9 mouse cellular contexts compared by ENCODE assay signal in the genomic region with DNA sequence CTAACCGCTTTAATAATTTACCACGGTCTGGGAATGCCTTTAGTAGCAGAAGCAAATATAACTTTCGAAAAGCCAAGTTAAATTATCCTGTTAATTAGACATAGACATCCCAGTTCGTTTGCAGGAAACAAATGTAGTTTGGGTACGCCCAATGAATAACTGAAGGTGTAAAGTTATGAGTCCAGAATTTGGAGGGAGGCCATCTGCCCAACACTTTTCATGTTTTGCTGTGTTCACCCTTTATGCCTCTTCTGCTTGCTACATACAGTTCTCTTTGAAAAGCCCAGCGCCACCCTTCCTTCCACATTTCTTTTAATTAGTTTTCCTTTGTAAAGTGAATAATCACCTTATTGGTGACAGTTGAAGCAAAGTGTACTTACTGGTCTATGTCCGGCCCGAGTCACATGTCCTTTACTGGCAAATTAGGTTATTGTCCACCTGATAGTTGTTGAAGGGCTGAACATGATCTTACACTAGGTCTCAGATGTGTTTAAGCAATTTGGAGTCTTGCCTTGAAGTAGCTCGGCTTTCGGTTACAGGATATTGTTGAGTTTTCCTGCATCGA. TPM values are rescaled to one million over a fixed set of nuclear protein-coding genes. Genes with fewer than 3 reads are reported as not detected.
DNase-seq lines count a peak whose midpoint lies in the region; ATAC-seq and TF ChIP-seq lines count a peak whose summit lies in the region.
"Had no signal": no experiment of that assay in that cellular context is flagged by ENCODE, and none has a peak within 500 bp of the region (broad histone marks: within the 10 kb centered on the region; RNA-seq: fewer than 3 reads in every experiment).

No protein-coding gene starts in this region.

- no peak for TF ChIP-seq RAD21 in MEL (IDR thresholded peaks at IDR 0.05; ENCODE audit: low read depth, low read length)

- TF ChIP-seq POLR2A in MEL (IDR thresholded peaks at IDR 0.05; ENCODE audit: control insufficient read depth in 1 of 2, insufficient read depth in 1 of 2, low read depth in 1 of 2, low read length in 2 of 2, poor library complexity in 1 of 2): no peak

- no peak for TF ChIP-seq EP300 in MEL (IDR thresholded peaks at IDR 0.05; ENCODE audit: low read depth in 1 of 2, low read length in 2 of 2)
- TF ChIP-seq EP300 in heart, postnatal 0 days (IDR thresholded peaks at IDR 0.05; ENCODE audit: low read depth): no peak

- H3K4me3 ChIP-seq in heart, embryonic 15.5 days: peak overlapping the region; percentile 98
- H3K4me3 ChIP-seq in MEL (ENCODE audit: control insufficient read depth in 1 of 2, insufficient read depth in 1 of 2, low read depth in 2 of 2, low read length in 2 of 2): peak overlapping the region; percentile 82 to 96
- peak overlapping the region; percentile 96 for H3K4me3 ChIP-seq in heart, postnatal 0 days (ENCODE audit: low read depth, low read length)
- peak overlapping the region; percentile 83 for H3K4me3 ChIP-seq in midbrain, embryonic 10.5 days

- H3K79me2 ChIP-seq in MEL (ENCODE audit: control insufficient read depth, insufficient read depth, low read length, poor library complexity): peaks cover 28% of the 10 kb centered on the region

- peak overlapping the region; percentile 60 for H3K4me2 ChIP-seq in heart, embryonic 15.5 days
- H3K4me2 ChIP-seq in heart, postnatal 0 days (ENCODE audit: low read depth, low read length): peak overlapping the region; percentile 78

- WGBS in heart, embryonic 15.5 days: 35% methylated on average over 11 of the region's 11 CpGs
- WGBS in heart, postnatal 0 days: 29% methylated on average over 11 of the region's 11 CpGs
- WGBS in midbrain, embryonic 10.5 days: 60% methylated on average over 11 of the region's 11 CpGs

- H3K9ac ChIP-seq in heart, embryonic 15.5 days: peak overlapping the region; percentile 99
- peak overlapping the region; percentile 79 for H3K9ac ChIP-seq in MEL (ENCODE audit: control insufficient read depth, low read depth, low read length, poor library complexity, severe bottlenecking)
- H3K9ac ChIP-seq in heart, postnatal 0 days (replicated peaks; ENCODE audit: low read depth, low read length): peak overlapping the region; percentile 96

- intact Hi-C loops in heart, postnatal 14 days (cut with DNase I): no loop called here
- intact Hi-C loops in left cerebral cortex, postnatal 10 days (cut with DNase I): no loop called here

- ATAC-seq in heart, embryonic 15.5 days (replicated peaks; ENCODE audit: insufficient number of reproducible peaks, insufficient read depth, low FRiP score, low read depth): no peak
- ATAC-seq in heart, postnatal 0 days (ENCODE audit: insufficient read depth, low read depth): no peak

- peak overlapping the region; percentile 95 for H3K27ac ChIP-seq in heart, embryonic 15.5 days
- peak overlapping the region; percentile 54 for H3K27ac ChIP-seq in MEL (ENCODE audit: control insufficient read depth, low read depth, low read length)
- H3K27ac ChIP-seq in heart, postnatal 0 days (ENCODE audit: low read depth): peak overlapping the region; percentile 96
- peak overlapping the region; percentile 91 for H3K27ac ChIP-seq in midbrain, embryonic 10.5 days (replicated peaks)

- H3K36me3 ChIP-seq in heart, embryonic 15.5 days: no peaks in the 10 kb centered on the region
- peaks cover 0 to 23% of the 10 kb centered on the region in 2 experiments; a peak in 2 of 4 replicates for H3K36me3 ChIP-seq in MEL (ENCODE audit: control insufficient read depth in 1 of 2, insufficient read depth in 2 of 2, low read length in 2 of 2)
- no peaks in the 10 kb centered on the region for H3K36me3 ChIP-seq in heart, postnatal 0 days (replicated peaks; ENCODE audit: control insufficient read depth, insufficient read depth, low read length)
- no peaks in the 10 kb centered on the region for H3K36me3 ChIP-seq in midbrain, embryonic 10.5 days

- H3K27me3 ChIP-seq in heart, embryonic 15.5 days: no peaks in the 10 kb centered on the region
- no peaks in the 10 kb centered on the region for H3K27me3 ChIP-seq in MEL (ENCODE audit: control insufficient read depth in 1 of 2, insufficient read depth in 2 of 2, low read length in 2 of 2)
- H3K27me3 ChIP-seq in heart, postnatal 0 days (ENCODE audit: control insufficient read depth, insufficient read depth, low read length): no peaks in the 10 kb centered on the region
- no peaks in the 10 kb centered on the region for H3K27me3 ChIP-seq in midbrain, embryonic 10.5 days (ENCODE audit: low read depth, poor library complexity, severe bottlenecking)

- H3K4me1 ChIP-seq in heart, embryonic 15.5 days (replicated peaks): peaks cover 28% of the 10 kb centered on the region
- peaks cover 6 to 14% of the 10 kb centered on the region in 2 experiments; a peak in 3 of 4 replicates for H3K4me1 ChIP-seq in MEL (ENCODE audit: control insufficient read depth in 1 of 2, insufficient read depth in 2 of 2, low read length in 2 of 2)
- peaks cover 27% of the 10 kb centered on the region for H3K4me1 ChIP-seq in heart, postnatal 0 days (ENCODE audit: control insufficient read depth, insufficient read depth)
- peaks cover 27% of the 10 kb centered on the region for H3K4me1 ChIP-seq in midbrain, embryonic 10.5 days

- H3K9me3 ChIP-seq in heart, embryonic 15.5 days (replicated peaks): no peaks in the 10 kb centered on the region
- no peaks in the 10 kb centered on the region for H3K9me3 ChIP-seq in MEL (replicated peaks; ENCODE audit: insufficient read depth, low read length)
- no peaks in the 10 kb centered on the region for H3K9me3 ChIP-seq in heart, postnatal 0 days (replicated peaks; ENCODE audit: control insufficient read depth, low read length)
- H3K9me3 ChIP-seq in midbrain, embryonic 10.5 days (replicated peaks): no peaks in the 10 kb centered on the region

- no peak for TF ChIP-seq CTCF in MEL (IDR thresholded peaks at IDR 0.05 in 2 of 3, conservative IDR thresholded peaks at IDR 0.05 in 1 of 3; ENCODE audit: control insufficient read depth in 1 of 3, insufficient read depth in 1 of 3, low read depth in 2 of 3, low read length in 3 of 3, poor library complexity in 1 of 3, severe bottlenecking in 1 of 3)
- no peak for TF ChIP-seq CTCF in heart, postnatal 0 days (IDR thresholded peaks at IDR 0.05; ENCODE audit: low read depth)

- no peak for DNase-seq in heart, postnatal 14 days
- DNase-seq in MEL (ENCODE audit: low read depth, low spot score): peak; percentile 63
- DNase-seq in heart, postnatal 0 days (ENCODE audit: low spot score): no peak
- no peak for DNase-seq in midbrain, embryonic 10.5 days (ENCODE audit: low spot score)
- no peak for DNase-seq in cerebellum, adult 8-10 months
- no peak for DNase-seq in left cerebral cortex, postnatal 10 days (ENCODE audit: extremely low spot score in 1 of 2, low spot score in 2 of 2)
- DNase-seq in layer of hippocampus, postnatal 10 days (ENCODE audit: low spot score in 2 of 2): no peak
- DNase-seq: left cerebral cortex, postnatal 4 days had no signal

TF ChIP-seq in MEL, 35 proteins besides CTCF, POLR2A, EP300 and RAD21:
- no peak for TF ChIP-seq BHLHE40 (IDR thresholded peaks at IDR 0.05; ENCODE audit: borderline replicate concordance, low read depth, low read length)
- TF ChIP-seq USF1 (IDR thresholded peaks at IDR 0.05; ENCODE audit: low read depth, low read length): peak; percentile 59; the same call in 1 of the 2 replicates
- no peak for TF ChIP-seq MEF2A (IDR thresholded peaks at IDR 0.05; ENCODE audit: extremely low read depth, insufficient replicate concordance, low read depth, low read length, poor library complexity, severe bottlenecking)

RNA-seq across cellular contexts. Expression of a gene that starts 1.1 kb away (rescaled TPM):
- 43.9 and 45.3 TPM in 2 replicates for polyA plus RNA-seq in heart, embryonic 15.5 days (2015; fragmentation: Nextera tagmentation; extraction: Ambion mirVana)
- 10 to 100 TPM; 33.7 to 38.1 TPM for total RNA-seq in heart, postnatal 14 days (2021)
- total RNA-seq in MEL (2012; rRNA removed): 20.5 and 20.8 TPM in 2 replicates
- polyA plus RNA-seq in MEL (2012; ENCODE audit: insufficient read depth in 1 of 2, insufficient read length in 2 of 2, low read depth in 1 of 2, low replicate concordance in 2 of 2, missing spikeins in 1 of 2): 10 to 100 TPM in 1 of 2 experiments, not detected in 1; 21.7 TPM
- total RNA-seq in heart, postnatal 0 days (2014; rRNA removed; ENCODE audit: low replicate concordance): 29.9 and 32.9 TPM in 2 replicates
- 36.4 and 38.9 TPM in 2 replicates for polyA plus RNA-seq in heart, postnatal 0 days (2015; fragmentation: Nextera tagmentation; extraction: Ambion mirVana)
- 44.0 and 47.1 TPM in 2 replicates for polyA plus RNA-seq in midbrain, embryonic 10.5 days (2016; fragmentation: Nextera tagmentation; extraction: Ambion mirVana)
- 10 to 100 TPM; 42.4 to 46.1 TPM for total RNA-seq in left cerebral cortex, postnatal 10 days (2021)
- 10 to 100 TPM; 41.1 to 44.5 TPM for total RNA-seq in layer of hippocampus, postnatal 10 days (2021)

RNA-seq across cellular contexts. Expression of a gene that starts 52.1 kb away (rescaled TPM):
- polyA plus RNA-seq in heart, embryonic 15.5 days (2015; fragmentation: Nextera tagmentation; extraction: Ambion mirVana): 50.3 and 56.1 TPM in 2 replicates
- total RNA-seq in heart, postnatal 14 days (2021): 10 to 100 TPM; 41.9 to 43.6 TPM
- 32.0 and 37.5 TPM in 2 replicates for total RNA-seq in MEL (2012; rRNA removed)
- 10 to 100 TPM in 1 of 2 experiments, not detected in 1; 32.6 TPM for polyA plus RNA-seq in MEL (2012; ENCODE audit: insufficient read depth in 1 of 2, insufficient read length in 2 of 2, low read depth in 1 of 2, low replicate concordance in 2 of 2, missing spikeins in 1 of 2)
- 128 and 143 TPM in 2 replicates for total RNA-seq in heart, postnatal 0 days (2014; rRNA removed; ENCODE audit: low replicate concordance)
- polyA plus RNA-seq in heart, postnatal 0 days (2015; fragmentation: Nextera tagmentation; extraction: Ambion mirVana): 40.2 and 42.4 TPM in 2 replicates
- polyA plus RNA-seq in midbrain, embryonic 10.5 days (2016; fragmentation: Nextera tagmentation; extraction: Ambion mirVana): 50.1 and 51.6 TPM in 2 replicates
- total RNA-seq in left cerebral cortex, postnatal 10 days (2021): 10 to 100 TPM in 1 of 2 experiments, 1 to 10 TPM in 1; 9.9 to 10.1 TPM
- 10 to 100 TPM in 1 of 2 experiments, 1 to 10 TPM in 1; 9.6 to 13.5 TPM for total RNA-seq in layer of hippocampus, postnatal 10 days (2021)
